Mouse (Mus musculus) limb, embryonic 11.5 days (tissue): ENCODE results near the gene Tex13c2. TPM values are rescaled to one million over a fixed set of nuclear protein-coding genes. Genes with fewer than 3 reads are reported as not detected.

Experiments
- ATAC-seq: fragments of 200-750 bp; cut with Nextera tagmentation; 2 replicates; pipeline ENCODE4 v1.8.0; 2017; ENCODE audit warnings: low read depth; ENCODE audit not compliant: insufficient number of reproducible peaks, low FRiP score, low TSS enrichment
- DNase-seq: peaks from one replicate; pipeline ENCODE4 v3.0.0-alpha.2; 2015; ENCODE audit warnings: low spot score
- H3K27ac ChIP-seq: fragments of 300-500 bp; sonication (generic); replicated peaks from 2 replicates; pipeline ENCODE4 v1.5.1; 2014; ENCODE audit warnings: low read depth, mild to moderate bottlenecking, low read length
- H3K27me3 ChIP-seq: fragments of 300-500 bp; sonication (generic); 2 replicates; pipeline ENCODE4 v1.6.1; 2014; ENCODE audit warnings: mild to moderate bottlenecking, low read length, mixed read lengths; ENCODE audit not compliant: control insufficient read depth, insufficient read depth
- H3K36me3 ChIP-seq: fragments of 300-500 bp; sonication (generic); 2 replicates; pipeline ENCODE4 v1.6.1; 2014; ENCODE audit warnings: mild to moderate bottlenecking, low read length, moderate library complexity, mixed read lengths; ENCODE audit not compliant: control insufficient read depth, insufficient read depth
- H3K4me1 ChIP-seq: fragments of 300-500 bp; sonication (generic); 2 replicates; pipeline ENCODE4 v1.6.1; 2014; ENCODE audit warnings: low read length, mixed read lengths; ENCODE audit not compliant: control insufficient read depth, insufficient read depth
- H3K4me2 ChIP-seq: fragments of 300-500 bp; sonication (generic); 2 replicates; pipeline ENCODE4 v1.6.1; 2014; ENCODE audit warnings: low read depth, mild to moderate bottlenecking, moderate library complexity; ENCODE audit not compliant: severe bottlenecking
- H3K4me3 ChIP-seq: fragments of 300-500 bp; sonication (generic); 2 replicates; pipeline ENCODE4 v1.5.1; 2014; ENCODE audit warnings: low read depth, low read length
- H3K9ac ChIP-seq: fragments of 300-500 bp; sonication (generic); 2 replicates; pipeline ENCODE4 v1.6.1; 2014; ENCODE audit warnings: mild to moderate bottlenecking, low read length
- H3K9me3 ChIP-seq: fragments of 300-500 bp; sonication (generic); 2 replicates; pipeline ENCODE4 v1.6.1; 2016; ENCODE audit warnings: low read length; ENCODE audit not compliant: control insufficient read depth
- WGBS: fragments of 180-500 bp; shearing (Covaris S2); extraction: QIAGEN DNeasy Blood & Tissue Kit; methylation state at CpG from one replicate; pipeline ENCODE4 v1.1.7; 2014; 5-methylcytosine and 5-hydroxymethylcytosine counted together
- polyA plus RNA-seq: library from polyadenylated mRNA; unstranded; fragments of >200 nt; fragmentation: Nextera tagmentation; extraction: Ambion mirVana; gene quantifications from 2 replicates; pipeline ENCODE4 v1.2.1, GENCODE M21; 2014

Gene Tex13c2
- polyA plus RNA-seq, 1 experiment from 2014 or later: not detected

- Histone ChIP-seq H3K4me1 (no peaks in the 10 kb centered on the region), H3K9me3 (no peaks in the 10 kb centered on the region), H3K4me2 (no peak overlapping the region), H3K27ac (no peak overlapping the region), H3K9ac (no peak overlapping the region), H3K36me3 (no peaks in the 10 kb centered on the region), H3K27me3 (no peaks in the 10 kb centered on the region), H3K4me3 (no peak overlapping the region)
- WGBS: 78% methylated on average over 2 of the region's 2 CpGs
- DNase-seq: no peak
- ATAC-seq: no peak
Measured at GRCm38 (mm10) chrX:42522868-42523267, 33.4 kb downstream of the Tex13c2 start.

- WGBS: 83% methylated on average over 4 of the region's 4 CpGs
- Histone ChIP-seq H3K4me2 (no peak overlapping the region), H3K4me1 (no peaks in the 10 kb centered on the region), H3K4me3 (no peak overlapping the region), H3K9me3 (no peaks in the 10 kb centered on the region), H3K36me3 (no peaks in the 10 kb centered on the region), H3K27me3 (no peaks in the 10 kb centered on the region), H3K9ac (no peak overlapping the region), H3K27ac (no peak overlapping the region)
- no peak for ATAC-seq
- no peak for DNase-seq
Measured at GRCm38 (mm10) chrX:42530703-42531102, 41.2 kb downstream of the Tex13c2 start.

- no peaks in the 10 kb centered on the region for H3K9me3 ChIP-seq
- no peak overlapping the region for H3K27ac ChIP-seq
- ATAC-seq (no peak), DNase-seq (no peak)
- no peak overlapping the region for H3K9ac ChIP-seq
- H3K27me3 ChIP-seq: no peaks in the 10 kb centered on the region
- no peak overlapping the region for H3K4me2 ChIP-seq
- H3K4me1 ChIP-seq: no peaks in the 10 kb centered on the region
- H3K36me3 ChIP-seq: no peaks in the 10 kb centered on the region
- no peak overlapping the region for H3K4me3 ChIP-seq
- WGBS: 48% methylated on average over 3 of the region's 3 CpGs
Measured at GRCm38 (mm10) chrX:42540030-42540755, 50.7 kb downstream of the Tex13c2 start.

- no peak for ATAC-seq
- no peak overlapping the region for H3K27ac ChIP-seq
- DNase-seq: peak; percentile 72
- no peak overlapping the region for H3K4me2 ChIP-seq
- no peaks in the 10 kb centered on the region for H3K9me3 ChIP-seq
- no peaks in the 10 kb centered on the region for H3K27me3 ChIP-seq
- H3K9ac ChIP-seq: no peak overlapping the region
- H3K36me3 ChIP-seq: no peaks in the 10 kb centered on the region
- no peak overlapping the region for H3K4me3 ChIP-seq
- WGBS: 46% methylated on average over 5 of the region's 5 CpGs
- no peaks in the 10 kb centered on the region for H3K4me1 ChIP-seq
Measured at GRCm38 (mm10) chrX:42540756-42541053, 51.2 kb downstream of the Tex13c2 start.

Other genes starting within 250 kb of the Tex13c2 start
- not detected in 2 replicates for gene Sh2d1a, start 12.8 kb downstream of the Tex13c2 start, polyA plus RNA-seq